Mouse (Mus musculus): ENCODE measurements at regions not wholly inside any gene's neighbourhood (a gene's known extent, or its start where the extent isn't known, plus 50 kb on each side); places are given as distances from the start of the nearest gene placed in this dataset.
"Not testable (repeated sequence)": the region's sequence is repeated elsewhere in the genome, so short reads cannot be mapped to it uniquely, and the experiment has no call there.

DNA sequence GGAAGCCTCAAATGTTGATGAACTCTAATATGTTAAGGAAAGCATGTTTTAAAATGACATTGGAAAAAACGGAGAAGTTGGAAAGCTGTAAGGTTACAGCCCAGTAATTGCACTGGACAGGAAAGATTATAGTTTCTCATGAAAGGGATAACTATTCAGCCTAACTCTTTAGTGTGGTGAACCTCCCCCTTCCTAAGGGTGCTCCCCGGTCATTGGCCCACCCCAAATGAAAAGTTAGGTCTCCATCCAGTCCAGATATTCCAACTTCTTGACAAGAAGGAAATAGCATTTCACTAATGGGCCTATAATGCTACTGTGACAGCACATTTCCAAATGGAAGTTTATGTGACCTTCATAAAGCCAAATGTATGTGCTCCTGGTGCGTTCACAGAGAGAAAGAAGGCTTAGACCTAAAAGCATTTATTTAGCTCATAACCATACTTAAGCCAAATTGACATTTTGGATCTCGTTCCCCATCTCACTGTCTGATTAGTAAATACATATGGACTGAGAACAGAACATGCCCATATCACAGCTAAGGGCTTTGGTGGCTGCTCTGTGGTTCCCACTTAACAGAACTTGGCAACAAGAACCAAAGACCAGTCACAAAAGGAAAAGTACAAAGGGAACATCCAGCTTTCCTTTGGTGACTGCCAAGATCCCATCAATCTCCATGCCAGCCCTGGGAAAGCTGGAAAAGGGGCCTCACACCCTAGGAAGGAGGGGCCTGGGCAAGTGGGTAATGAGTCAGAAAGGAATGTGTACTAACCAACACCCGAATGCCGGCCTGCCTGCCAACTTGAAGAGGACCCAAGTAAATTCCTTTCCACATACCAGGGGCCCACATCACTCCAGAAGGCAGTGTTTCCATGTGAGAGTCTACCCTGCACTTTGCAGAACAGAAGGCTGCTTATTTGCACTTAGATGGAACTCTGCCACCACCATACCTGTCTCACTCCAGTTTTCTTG, 155.1 kb upstream of the Chst7 start:
- peak; percentile 88 for ATAC-seq
- no peaks in the 10 kb centered on the region for H3K4me1 ChIP-seq (ENCODE audit: insufficient read depth, low read length)

GRCm38 (mm10) chrX:19906646-19907371, 152.6 kb upstream of the Chst7 start:
- no peak for TF ChIP-seq CTCF (IDR thresholded peaks at IDR 0.05; ENCODE audit: low read depth)
- Histone ChIP-seq H3K36me3 (ENCODE audit: insufficient read depth, low read length) (no peaks in the 10 kb centered on the region), H3K9me3 (ENCODE audit: low read length) (no peaks in the 10 kb centered on the region), H3K4me3 (ENCODE audit: low read length) (no peak overlapping the region), H3K9ac (replicated peaks; ENCODE audit: low read length) (no peak overlapping the region), H3K4me2 (ENCODE audit: low read depth, low read length) (no peak overlapping the region), H3K4me1 (ENCODE audit: insufficient read depth, low read length) (no peaks in the 10 kb centered on the region), H3K27ac (no peak overlapping the region), H3K27me3 (ENCODE audit: insufficient read depth, low read length) (no peaks in the 10 kb centered on the region)
- ATAC-seq (no peak), DNase-seq (ENCODE audit: low spot score) (no peak)

More for the DNA sequence above, 155.1 kb upstream of the Chst7 start:
- Histone ChIP-seq H3K9ac (replicated peaks; ENCODE audit: low read length) (no peak overlapping the region), H3K9me3 (ENCODE audit: low read length) (no peaks in the 10 kb centered on the region), H3K27ac (no peak overlapping the region), H3K36me3 (ENCODE audit: insufficient read depth, low read length) (no peaks in the 10 kb centered on the region), H3K27me3 (ENCODE audit: insufficient read depth, low read length) (no peaks in the 10 kb centered on the region), H3K4me3 (ENCODE audit: low read length) (no peak overlapping the region), H3K4me2 (ENCODE audit: low read depth, low read length) (no peak overlapping the region)
- TF ChIP-seq CTCF (IDR thresholded peaks at IDR 0.05; ENCODE audit: low read depth) = no peak
- 42% methylated on average over 6 of the region's 6 CpGs for WGBS
- DNase-seq (ENCODE audit: low spot score) = peak; percentile 60

DNA sequence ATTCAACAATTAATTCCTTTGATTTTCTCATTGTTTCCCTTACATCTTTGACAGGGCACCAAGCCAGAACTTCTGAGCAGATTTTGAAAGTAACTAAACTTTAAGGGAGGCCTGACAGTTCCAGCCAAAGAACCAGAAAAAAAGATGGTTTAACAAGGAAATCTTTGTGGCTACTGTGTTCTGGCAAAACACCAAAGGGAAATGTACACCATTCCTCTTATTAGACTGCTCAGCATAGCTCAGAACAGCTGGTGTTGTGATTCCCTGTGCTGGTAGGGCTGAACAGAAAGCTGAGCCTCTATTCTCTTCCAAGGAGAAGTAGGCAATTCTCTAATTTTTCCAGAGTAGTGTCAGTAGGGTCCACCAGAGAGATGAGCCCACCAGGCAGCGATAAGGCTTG, 142.4 kb upstream of the Chst7 start:
- Histone ChIP-seq H3K4me1 (ENCODE audit: insufficient read depth, low read length) (no peaks in the 10 kb centered on the region), H3K36me3 (ENCODE audit: insufficient read depth, low read length) (no peaks in the 10 kb centered on the region), H3K27me3 (ENCODE audit: insufficient read depth, low read length) (no peaks in the 10 kb centered on the region), H3K9ac (replicated peaks; ENCODE audit: low read length) (no peak overlapping the region), H3K4me2 (ENCODE audit: low read depth, low read length) (no peak overlapping the region), H3K4me3 (ENCODE audit: low read length) (no peak overlapping the region), H3K9me3 (ENCODE audit: low read length) (no peaks in the 10 kb centered on the region), H3K27ac (no peak overlapping the region)
- DNase-seq (ENCODE audit: low spot score) (peak; percentile 3), ATAC-seq (no peak)
- WGBS = 79% methylated on average over 1 of the region's 1 CpGs
- TF ChIP-seq CTCF (IDR thresholded peaks at IDR 0.05; ENCODE audit: low read depth) = no peak

DNA sequence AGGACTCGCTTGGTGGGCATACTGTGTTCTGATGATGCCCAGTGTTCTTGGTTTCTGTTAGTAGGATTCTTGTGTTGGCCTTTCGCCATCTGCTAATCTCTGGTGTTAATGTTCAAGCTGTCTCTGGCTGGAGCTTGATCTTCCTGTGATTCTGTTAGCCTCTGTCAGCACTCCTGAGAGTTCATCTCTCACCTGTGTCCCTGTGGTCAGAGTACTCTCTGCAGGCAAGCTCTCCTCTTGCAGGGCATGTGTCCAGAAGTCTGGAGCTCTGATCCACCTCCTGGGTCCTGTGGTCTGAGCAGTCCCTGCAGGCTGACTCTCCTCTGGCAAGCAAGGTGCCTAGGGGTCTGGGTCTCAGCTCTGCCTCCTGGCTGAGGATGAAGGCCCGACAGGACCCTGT, 130.0 kb upstream of the Chst7 start:
- 71% methylated on average over 3 of the region's 3 CpGs for WGBS
- H3K4me1 ChIP-seq (ENCODE audit: insufficient read depth, low read length); H3K27me3 ChIP-seq (ENCODE audit: insufficient read depth, low read length); H3K4me2 ChIP-seq (ENCODE audit: low read depth, low read length); H3K9me3 ChIP-seq (ENCODE audit: low read length); H3K27ac ChIP-seq; H3K9ac ChIP-seq (replicated peaks; ENCODE audit: low read length); H3K4me3 ChIP-seq (ENCODE audit: low read length); ATAC-seq; DNase-seq (ENCODE audit: low spot score); H3K36me3 ChIP-seq (ENCODE audit: insufficient read depth, low read length): not testable (repeated sequence)

DNA sequence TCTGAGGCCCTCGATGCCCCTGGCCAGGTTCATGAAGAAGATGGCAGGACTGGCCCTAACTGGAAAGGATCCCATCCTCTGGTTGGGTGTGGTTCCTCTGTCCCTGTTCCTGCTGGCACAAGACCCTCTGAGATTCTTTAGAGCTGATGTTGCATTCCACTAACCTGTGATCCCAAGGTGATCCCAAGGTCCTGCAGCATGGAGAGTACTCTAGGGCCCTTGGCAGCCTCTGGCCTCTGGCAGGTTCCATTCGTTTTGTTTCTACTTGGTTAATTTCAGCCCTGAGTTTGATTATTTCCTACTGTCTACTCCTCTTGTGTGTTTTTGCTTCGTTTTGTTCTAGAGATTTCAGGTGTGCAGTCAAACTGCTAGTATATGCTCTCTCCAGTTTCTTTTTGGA, 129.5 kb upstream of the Chst7 start:
- Histone ChIP-seq H3K4me3 (ENCODE audit: low read length) (no peak overlapping the region), H3K4me1 (ENCODE audit: insufficient read depth, low read length) (no peaks in the 10 kb centered on the region), H3K27me3 (ENCODE audit: insufficient read depth, low read length) (no peaks in the 10 kb centered on the region), H3K4me2 (ENCODE audit: low read depth, low read length) (no peak overlapping the region), H3K9me3 (ENCODE audit: low read length) (no peaks in the 10 kb centered on the region), H3K27ac (no peak overlapping the region), H3K36me3 (ENCODE audit: insufficient read depth, low read length) (no peaks in the 10 kb centered on the region), H3K9ac (replicated peaks; ENCODE audit: low read length) (no peak overlapping the region)
- DNase-seq (ENCODE audit: low spot score) (no peak), ATAC-seq (no peak)
- TF ChIP-seq CTCF (IDR thresholded peaks at IDR 0.05; ENCODE audit: low read depth) = no peak
- WGBS = 65% methylated on average over 3 of the region's 3 CpGs

- Histone ChIP-seq H3K4me3 (ENCODE audit: low read length) (no peak overlapping the region), H3K4me1 (ENCODE audit: insufficient read depth, low read length) (no peaks in the 10 kb centered on the region), H3K27ac (no peak overlapping the region), H3K36me3 (ENCODE audit: insufficient read depth, low read length) (no peaks in the 10 kb centered on the region), H3K9ac (replicated peaks; ENCODE audit: low read length) (no peak overlapping the region), H3K27me3 (ENCODE audit: insufficient read depth, low read length) (no peaks in the 10 kb centered on the region), H3K9me3 (ENCODE audit: low read length) (no peaks in the 10 kb centered on the region), H3K4me2 (ENCODE audit: low read depth, low read length) (no peak overlapping the region)
- no peak for TF ChIP-seq CTCF (IDR thresholded peaks at IDR 0.05; ENCODE audit: low read depth)
- ATAC-seq = no peak
- 55% methylated on average over 2 of the region's 2 CpGs for WGBS
- DNase-seq (ENCODE audit: low spot score) = no peak
These were observed 116.1 kb upstream of the Chst7 start for GRCm38 (mm10) chrX:19943305-19943704.
